Mouse (Mus musculus): ENCODE data around the gene Lmx1b. TPM values are rescaled to one million over a fixed set of nuclear protein-coding genes. Genes with fewer than 3 reads are reported as not detected.

Lmx1b gene
- under 1 TPM in 1 of 4 experiments, not detected in 3; 0.17 TPM for total RNA-seq (2022)

DNA sequence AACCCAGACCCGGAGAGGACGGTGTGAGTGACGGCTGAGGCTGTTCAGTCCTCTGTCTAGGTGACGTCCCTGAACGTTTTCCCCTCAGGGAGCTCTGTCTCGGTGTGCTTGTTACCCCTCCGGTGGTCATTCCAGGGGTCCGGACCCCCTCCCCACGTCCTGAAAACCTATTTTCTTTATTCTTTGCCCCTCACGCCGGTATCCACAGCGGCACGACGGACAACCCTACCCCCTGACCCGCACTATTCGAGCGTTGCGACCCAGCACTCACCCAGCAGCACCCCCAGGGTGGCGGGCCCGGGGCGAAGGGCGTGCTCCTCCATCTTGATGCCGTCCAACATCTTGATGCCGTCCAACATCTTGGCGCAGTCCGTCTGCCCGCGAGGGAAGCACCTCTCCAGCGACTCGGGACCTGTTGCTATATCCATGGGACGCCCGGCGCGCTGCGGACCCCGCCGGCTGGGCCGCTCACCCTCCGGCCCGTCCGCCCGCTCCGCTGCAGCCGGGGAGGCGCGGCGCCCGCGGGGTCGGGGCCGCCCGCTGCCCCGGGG, at the start of gene Lmx1b:
Gene Lmx1b, minus strand, starts transcription at position 341 of the 551 bp plus-strand sequence.
- DNase-seq = no peak

DNA sequence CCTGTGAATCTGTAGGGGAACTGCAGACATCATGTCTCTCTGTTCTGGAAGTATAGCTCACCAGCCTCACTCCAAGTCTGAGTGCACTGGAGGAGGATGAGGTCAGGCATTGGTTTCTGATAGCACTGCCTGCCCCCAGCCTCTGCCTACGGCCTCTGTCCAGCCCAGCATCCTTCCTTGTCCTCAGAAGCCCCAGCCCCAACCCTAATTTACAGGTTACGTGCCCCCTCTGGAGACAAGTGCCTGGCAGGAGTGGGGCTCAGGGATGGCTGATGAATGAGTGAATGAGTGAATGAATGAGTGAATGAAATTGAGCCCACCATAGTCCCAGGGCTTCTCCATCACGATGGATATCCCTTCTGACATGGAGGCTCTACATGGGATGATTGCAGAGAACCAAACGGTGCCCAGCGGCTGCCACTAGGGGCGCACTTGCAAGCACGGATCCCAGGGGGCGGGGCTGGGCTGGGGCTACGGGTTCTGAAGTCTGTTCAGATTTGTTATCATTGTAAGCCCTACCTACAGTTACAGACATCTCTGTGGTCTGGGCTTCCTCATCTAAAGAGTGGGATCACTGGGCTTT, 49.7 kb upstream of the Lmx1b start:
- DNase-seq = no peak

DNA sequence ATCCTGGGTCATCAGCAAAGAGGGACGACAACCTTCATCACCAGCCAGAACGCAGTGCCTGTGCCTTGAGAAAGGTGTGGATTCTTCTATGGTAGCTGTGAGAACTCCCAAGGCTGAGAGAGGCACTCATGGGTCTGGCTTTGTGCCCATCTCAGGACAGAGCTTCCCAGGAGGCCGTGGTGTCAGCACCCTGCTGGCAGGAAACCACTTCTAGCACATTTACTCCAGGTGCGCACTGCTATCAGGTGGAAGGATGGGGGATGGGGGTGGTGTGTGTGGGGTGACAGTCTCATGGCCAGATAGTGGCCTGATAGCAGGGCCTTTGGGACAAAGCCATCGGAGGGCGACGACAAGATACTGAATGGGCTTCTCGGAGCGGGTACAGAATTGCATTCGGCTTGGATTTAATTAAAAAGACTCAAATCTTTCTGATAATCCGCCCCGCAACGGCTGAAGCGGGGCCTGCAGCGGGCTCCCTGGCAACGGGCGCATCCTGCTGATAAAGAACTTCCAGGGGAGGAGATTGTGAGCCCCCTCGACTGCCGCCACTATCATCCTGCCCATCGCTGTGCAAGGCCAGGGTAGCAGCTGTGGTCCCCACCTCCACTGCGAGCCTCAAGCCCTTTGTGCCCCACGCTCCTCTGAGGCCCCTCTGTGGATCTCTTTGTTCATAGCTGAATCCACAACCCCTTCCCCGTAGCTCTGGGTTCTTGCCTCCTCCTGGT, 49.0 kb upstream of the Lmx1b start:
- DNase-seq = no peak

DNA sequence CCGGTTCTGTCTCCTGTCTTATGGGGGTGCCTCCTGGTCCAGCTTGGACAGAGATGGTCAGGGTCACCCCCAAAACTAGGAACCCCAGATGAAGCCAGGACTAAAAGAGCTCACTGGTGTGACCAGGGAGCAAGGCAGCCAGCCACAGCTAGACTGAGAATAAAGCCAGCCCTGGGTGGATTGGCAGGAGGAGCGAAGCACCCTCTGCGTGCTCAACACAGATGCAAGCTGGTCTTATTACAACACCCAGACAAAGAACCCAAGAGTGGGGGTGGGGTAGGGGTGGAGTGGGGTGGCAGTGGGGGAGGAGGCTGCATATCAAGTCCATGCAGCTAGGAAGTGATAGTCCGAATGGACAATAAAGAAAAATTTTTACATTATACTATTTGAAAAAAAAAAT, 43.3 kb upstream of the Lmx1b start:
- DNase-seq = no peak

DNA sequence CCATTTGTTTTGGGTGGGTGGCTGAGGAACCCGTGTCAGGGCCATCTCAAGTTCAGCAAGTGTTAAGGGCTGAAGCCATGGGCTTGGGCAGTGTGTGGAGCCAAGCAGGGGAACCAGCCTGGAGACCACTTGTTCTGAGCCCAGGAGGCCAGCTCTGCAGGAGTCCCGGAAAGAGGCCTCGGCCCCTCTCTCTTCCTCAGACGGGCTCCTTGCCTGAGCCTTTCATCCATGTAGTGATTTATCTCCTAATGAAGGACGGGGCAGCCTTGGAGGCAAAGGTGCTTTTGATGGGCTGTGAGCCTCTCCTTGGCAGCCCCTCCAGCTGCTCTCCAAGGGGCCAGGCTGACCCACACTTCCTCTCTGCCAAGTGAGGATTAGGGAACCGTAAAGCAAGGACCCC, 42.8 kb upstream of the Lmx1b start:
- peak; percentile 24 for DNase-seq

DNA sequence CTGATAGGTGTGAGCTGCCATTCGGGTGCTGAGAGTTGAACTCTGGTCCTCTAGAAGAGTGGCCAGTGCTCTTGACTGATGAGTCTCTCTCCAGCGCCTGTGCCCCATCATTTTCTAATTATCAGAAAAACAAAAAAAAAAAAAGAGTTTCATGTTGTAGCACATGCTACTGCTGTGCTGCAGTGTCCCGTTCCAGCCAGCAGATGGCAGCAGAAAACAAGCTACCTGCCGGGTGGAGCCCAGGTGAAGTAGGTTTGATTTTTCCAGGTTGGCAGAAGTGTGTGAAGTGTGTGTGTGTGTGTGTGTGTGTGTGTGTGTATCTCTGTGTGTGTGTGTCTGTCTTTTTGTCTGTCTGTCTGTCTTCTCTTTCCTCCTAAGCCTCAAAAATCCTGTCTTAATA, 41.9 kb upstream of the Lmx1b start:
- no peak for DNase-seq

DNA sequence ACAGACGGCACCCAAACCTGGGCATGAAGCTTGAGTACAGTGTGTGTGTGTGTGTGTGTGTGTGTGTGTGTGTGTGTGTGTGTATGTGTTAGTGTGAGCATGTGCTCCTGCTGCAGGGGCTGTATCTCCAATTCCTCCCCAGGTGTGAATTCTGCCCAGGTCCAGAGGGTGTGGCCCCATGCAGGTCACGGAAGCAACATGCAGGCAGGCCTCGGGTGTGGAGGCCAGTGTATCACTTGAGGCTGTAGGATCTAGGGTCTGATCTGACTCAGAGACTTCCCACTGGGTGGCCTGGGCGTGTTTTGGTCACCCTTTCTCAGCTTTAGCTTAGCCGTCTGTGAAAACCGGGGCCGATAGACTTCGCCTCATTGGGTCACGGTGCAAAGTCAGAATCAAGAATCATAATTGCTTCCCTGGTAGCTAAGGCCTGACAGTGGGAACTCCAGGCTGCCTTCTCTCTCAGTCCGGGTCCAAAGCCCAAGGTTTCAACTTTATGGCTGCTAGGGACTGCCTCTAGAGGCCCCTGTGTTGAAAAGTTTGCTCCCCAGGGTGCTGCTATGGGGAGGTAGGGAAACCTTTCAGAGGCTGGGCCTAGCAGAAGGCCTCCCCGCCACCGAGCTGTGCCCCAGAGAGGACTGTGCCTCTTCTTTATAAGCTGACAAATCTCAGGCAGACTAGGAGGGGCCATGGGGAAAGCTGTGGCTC, 38.8 kb upstream of the Lmx1b start:
- no peak for DNase-seq

DNA sequence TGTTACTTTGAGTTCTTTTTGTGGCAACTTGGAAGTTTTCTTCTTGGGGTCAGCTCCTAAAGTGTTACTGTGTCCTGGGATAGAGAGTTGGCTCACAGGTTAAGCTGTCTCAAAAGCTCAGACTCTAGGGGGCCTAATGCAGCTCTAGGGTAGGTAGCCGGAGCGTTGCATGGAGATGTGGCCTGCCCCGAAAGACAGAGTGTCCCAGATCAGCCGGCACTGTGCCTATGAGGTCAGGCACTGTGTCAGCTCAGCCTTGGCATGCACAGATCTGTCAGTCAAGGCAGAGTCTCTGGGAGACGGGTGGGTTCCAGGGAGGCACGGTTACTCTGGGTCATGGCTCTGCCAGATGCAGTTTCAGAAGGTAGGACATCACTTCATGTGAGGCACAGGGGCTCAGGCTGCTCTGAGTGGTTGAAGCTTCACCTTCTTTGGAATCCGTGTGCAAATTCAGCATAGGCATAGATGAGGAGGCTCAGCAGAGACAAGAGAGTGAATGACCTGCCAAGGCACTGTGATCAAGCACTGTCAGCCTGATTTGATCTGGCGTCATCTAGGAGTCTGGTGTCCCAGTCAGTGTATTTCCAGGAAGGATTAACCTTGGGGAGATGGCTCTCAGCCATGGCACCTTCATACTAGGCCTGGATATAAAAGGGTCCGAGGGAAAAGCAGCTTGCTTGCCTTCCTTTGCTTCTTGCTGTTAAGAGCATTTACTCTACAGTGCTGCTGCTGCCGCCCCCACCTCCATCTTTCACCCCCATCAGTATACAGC, 32.6 kb upstream of the Lmx1b start:
- DNase-seq = peak; percentile 36

DNA sequence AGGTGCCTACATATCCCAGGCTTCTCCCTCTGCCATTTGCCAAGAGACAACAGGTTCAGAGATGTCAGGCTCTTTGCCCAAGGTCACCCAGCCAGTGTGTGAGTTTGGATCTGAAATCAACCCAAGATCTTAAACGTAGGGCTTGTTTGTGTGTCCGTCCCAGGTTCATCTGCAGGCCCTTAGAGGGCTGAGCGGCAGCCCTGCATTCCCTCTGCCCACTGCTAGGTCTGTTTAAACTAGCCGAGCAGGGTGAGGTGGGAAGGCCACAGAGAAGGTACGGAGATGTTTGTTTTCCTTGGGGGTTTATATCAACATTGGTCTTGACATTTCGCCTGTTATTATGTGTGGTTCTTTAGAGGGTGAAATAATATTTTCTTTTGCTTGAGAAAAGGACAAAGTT, 28.4 kb upstream of the Lmx1b start:
- no peak for DNase-seq

DNA sequence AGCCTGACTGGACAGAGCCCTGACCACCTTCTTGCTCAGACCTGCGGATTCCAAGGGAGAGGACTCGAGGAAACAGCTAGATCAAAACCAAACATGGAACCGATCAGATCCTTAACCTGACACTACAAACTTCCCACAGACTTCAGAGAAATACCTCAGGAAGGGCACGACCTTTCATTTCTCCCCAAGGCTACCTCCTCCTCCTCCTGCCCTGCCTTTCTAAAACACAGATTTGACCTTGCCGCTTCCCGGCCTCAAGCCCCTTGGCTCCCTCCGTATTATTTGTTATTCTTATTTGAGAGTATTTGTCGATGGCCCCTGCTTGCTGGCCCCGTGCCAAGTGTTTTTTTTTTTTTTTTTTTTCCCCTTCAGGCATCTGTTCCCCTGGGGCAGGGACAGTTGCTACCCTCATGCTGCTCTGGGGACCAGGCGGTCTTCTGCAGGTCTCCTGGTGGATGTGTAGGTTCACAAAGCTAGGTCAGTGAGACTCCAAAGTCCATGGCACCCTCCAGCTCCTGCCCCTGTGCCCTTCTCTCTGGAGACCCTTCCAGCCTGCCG, 26.2 kb upstream of the Lmx1b start:
- DNase-seq = no peak

DNA sequence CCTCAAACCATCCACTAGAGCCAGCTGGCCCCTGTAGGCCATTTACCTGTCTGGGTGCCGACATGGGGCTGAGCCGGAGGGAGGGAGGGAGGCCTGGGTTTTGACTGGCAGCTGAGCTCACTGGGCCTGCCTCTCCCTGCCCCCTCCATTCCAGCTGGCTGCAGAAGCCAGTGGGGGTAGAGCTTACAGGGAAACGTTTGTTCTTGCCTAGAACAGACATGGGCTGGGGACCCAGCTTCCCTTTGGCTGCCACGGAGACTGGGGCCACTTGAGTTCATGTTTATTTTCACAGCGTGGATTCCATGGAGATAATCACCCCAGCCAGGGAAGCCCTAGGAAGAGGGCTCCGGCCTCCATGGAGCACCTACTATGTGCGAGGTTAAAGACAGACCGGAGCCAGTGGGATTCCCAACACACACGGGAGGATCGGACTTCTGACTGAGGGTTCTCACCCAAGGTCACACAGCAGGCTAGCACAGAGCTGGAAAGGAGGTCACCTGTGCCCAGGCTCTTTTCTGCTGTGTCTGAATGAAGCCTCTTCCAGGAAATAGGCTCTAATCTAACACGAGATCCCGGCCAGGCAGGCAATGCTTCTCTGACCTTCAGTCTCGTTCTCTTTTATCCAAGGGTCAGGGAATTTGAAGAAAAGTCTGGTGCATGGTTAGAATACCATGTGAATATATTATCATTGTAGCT, 25.2 kb upstream of the Lmx1b start:
- DNase-seq = no peak

DNA sequence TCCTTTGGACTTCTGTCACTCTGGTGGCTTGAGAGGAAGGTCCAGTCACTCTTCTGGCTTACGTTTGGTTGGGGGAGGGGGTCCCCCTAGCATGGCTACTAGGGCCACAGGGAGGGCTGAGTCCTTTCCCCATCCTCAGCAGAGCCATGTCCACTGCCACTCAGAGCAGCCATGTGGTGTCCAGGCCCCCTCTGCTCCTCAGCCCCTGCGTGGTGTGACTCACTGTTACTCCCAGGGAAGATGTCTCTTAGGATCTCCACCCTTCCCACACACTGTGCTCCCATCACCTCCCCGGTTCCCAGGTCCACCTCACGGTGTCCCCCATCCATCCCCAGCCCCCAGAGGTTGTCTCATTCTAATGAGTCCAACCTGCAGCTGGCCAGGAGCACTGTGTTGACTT, 24.4 kb upstream of the Lmx1b start:
- DNase-seq = no peak

DNA sequence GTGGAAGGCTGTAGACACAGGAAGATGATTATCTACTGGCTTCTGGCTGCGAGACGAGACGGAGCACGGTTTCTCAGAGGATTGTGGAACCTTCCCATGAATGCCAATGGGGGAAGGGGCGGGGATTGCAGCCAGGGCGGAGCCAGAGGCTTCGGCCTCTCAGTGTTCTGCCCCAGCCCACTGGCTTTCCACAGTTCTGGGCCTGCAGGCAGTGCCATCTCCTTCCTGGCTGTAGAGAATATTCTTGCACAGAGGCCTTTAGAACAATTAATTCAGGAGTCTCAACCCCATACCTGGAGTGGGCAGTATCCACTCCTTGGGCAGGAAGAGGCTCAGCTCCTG, 18.9 kb upstream of the Lmx1b start:
- no peak for DNase-seq

DNA sequence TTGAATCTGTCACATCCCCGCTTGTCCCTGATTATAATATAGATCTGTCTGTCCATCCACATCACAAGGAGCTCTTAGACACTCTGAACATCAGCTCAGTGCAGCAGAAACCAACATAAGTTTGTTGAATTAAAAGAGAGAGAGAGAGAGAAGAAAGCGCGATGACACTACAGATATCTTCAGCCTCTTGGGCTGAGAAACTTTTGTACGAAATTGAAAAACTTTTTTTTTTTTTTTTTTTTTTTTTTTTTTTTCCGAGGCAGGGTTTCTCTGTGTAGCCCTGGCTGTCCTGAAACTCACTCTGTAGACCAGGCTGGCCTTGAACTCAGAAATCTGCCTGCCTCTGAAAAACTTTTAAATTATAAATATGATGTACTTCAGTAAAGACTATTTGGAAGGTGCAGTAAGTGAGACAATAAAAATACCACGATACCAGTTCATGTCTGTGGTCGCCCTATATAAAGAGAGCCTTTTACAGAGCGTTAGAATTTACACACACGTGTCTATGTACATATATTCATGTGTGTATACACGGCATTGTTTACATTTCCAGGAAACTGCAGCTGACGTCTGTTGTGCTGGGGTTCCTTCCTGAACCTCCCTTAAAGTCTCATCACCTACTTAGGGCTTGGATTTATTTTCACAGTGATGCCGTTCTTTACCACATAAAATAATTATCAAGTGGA, 18.4 kb upstream of the Lmx1b start:
- DNase-seq = no peak

DNA sequence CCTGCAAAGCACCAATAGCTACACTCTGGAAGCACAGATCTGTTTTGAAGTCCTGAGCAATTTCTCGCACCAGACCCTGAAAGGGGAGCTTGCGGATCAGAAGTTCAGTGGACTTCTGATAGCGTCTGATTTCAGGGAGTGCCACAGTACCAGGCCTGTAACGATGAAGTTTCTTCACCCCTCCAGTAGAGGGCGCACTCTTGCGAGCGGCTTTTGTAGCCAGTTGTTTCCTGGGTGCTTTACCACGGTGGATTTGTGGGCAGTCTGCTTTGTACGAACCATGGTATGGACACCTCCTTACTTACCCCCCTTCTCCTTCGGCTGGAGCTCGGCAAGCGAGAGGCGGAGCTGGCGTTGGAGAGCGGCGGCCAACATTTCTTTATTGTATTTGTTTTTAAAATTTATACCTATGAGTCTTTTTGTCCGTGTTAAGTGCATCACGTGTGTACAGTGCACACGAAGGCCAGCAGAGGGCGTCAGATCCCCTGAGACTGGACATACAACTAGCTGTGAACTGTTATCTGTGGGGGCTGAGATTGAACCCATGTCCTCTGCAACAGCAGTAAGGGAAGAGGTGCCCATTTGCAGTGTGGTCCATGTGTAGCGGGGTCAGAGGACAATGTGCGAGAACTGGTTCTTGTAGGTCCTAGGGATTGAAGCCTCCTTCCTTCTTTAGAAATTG, 12.3 kb upstream of the Lmx1b start:
- no peak for DNase-seq

DNA sequence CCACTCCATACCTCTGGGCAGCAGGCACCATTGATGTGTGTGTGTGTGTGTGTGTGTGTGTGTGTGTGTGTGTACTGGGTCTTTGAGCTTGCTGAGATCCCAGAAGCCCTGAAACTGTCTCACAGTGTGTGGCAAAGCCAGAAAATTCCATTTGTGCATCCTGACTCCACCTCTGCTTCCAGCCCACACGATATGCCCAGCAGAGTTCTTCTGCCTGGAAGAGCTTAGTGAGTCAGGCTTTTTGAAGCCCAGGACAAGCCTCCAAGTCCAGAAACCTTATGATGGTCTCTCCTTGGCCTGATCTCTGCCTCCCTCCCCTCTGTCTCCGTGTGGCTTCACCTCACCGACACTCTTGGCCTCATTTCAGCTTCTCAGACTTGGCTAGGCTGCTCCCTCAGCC, 9.1 kb upstream of the Lmx1b start:
- DNase-seq = no peak

DNA sequence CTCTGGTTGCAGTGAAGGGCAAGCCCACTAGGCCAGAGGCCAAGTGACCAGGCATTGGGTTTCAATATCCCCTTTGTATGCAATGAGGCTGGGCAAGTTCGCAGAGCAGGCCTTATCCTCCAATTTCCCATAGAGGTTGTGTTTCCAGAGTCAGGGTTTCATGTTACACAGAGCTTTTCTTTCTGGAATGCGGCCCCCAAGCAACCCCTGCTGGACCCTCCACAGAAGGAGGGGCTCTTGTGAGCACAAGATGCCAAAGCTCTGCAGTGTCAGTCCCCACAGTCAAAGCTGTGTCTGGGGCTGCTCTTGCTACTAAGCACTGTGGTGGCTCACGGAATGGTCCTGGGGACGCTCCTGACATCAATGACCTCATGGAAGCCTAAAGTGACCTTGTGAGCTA, 8.6 kb upstream of the Lmx1b start:
- no peak for DNase-seq

DNA sequence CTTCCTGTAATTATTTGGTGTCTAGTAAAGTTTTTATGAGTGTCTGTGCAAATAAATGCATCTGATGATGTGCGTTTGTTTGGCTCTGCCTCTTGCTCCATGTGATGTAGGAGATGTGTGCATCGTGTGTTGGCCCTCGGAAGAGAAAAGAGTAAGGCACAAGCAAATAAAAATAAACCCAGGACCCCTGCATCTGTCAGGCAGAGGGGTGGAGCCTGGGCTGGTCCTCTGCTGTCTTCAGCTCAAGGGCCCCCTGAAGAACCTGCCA, 5.9 kb upstream of the Lmx1b start:
- no peak for DNase-seq

DNA sequence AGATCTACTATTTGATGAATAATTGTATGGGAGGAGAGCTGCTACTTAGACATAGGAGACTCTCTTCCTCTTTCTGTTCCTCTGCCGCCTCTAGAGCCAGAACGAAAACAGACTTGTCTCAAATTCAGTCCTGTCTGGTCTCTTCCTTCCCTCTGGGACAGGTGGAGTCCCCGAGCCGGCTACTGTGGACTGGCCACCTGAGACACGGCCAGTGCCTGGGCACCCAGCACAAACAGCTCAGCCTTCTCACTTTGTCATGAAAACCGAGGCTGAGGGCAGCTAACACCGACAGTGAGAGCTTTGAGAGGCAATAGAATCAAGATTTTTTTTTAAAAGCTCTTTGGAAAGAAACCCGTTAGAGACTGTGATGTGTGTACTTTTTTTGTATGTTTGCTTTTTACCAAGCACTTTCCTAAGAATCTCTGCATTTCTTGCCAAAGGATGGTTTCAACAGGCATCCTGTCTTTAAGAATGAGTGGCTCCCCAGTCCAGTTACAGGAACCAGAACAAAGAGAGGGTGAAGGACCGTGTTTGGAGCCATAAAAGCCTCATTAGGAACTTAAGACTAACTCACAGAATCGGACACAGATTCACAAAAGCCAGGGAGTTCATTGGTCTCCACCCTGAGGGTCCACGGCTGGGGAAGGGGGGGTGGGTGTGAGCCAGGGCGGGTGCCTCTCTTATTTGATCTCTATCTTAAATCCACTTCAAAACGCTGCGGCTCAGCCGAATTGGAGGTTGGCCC, 5.4 kb upstream of the Lmx1b start:
- DNase-seq = no peak
